Mouse (Mus musculus): ENCODE results near the gene Krt23.

Gene Krt23

GRCm38 (mm10) chr11:99492733-99493573, at the start of gene Krt23:
Krt23 (minus strand) TSS chr11:99493137.
- no peak for DNase-seq (ENCODE audit: low read depth)

- no peak for DNase-seq (ENCODE audit: low read depth)
Measured at GRCm38 (mm10) chr11:99539721-99540120, 46.8 kb upstream of the Krt23 start.

GRCm38 (mm10) chr11:99521288-99521860, 28.4 kb upstream of the Krt23 start, which contains the start of gene Krt39:
Krt39 (minus strand) TSS chr11:99521338.
- no peak for DNase-seq (ENCODE audit: low read depth)

GRCm38 (mm10) chr11:99514098-99514497, 21.2 kb upstream of the Krt23 start:
- no peak for DNase-seq (ENCODE audit: low read depth)

GRCm38 (mm10) chr11:99500095-99500805, 7.3 kb upstream of the Krt23 start:
- DNase-seq (ENCODE audit: low read depth): no peak

- no peak for DNase-seq (ENCODE audit: low read depth)
Measured at GRCm38 (mm10) chr11:99496460-99496859, 3.5 kb upstream of the Krt23 start.

- no peak for DNase-seq (ENCODE audit: low read depth)
Measured at GRCm38 (mm10) chr11:99494741-99495140, 1.8 kb upstream of the Krt23 start.

- no peak for DNase-seq (ENCODE audit: low read depth)
Measured at GRCm38 (mm10) chr11:99493574-99493850, 575 bp upstream of the Krt23 start.

GRCm38 (mm10) chr11:99491040-99491439, 1.9 kb downstream of the Krt23 start:
- no peak for DNase-seq (ENCODE audit: low read depth)

- no peak for DNase-seq (ENCODE audit: low read depth)
Measured at GRCm38 (mm10) chr11:99490624-99491023, 2.3 kb downstream of the Krt23 start.

GRCm38 (mm10) chr11:99489233-99489632, 3.7 kb downstream of the Krt23 start:
- DNase-seq (ENCODE audit: low read depth): no peak

- DNase-seq (ENCODE audit: low read depth): no peak
Measured at GRCm38 (mm10) chr11:99474981-99475380, 18.0 kb downstream of the Krt23 start.

- no peak for DNase-seq (ENCODE audit: low read depth)
Measured at GRCm38 (mm10) chr11:99473433-99473832, 19.5 kb downstream of the Krt23 start.

GRCm38 (mm10) chr11:99472405-99472804, 20.5 kb downstream of the Krt23 start:
- no peak for DNase-seq (ENCODE audit: low read depth)

GRCm38 (mm10) chr11:99471946-99472345, 21.0 kb downstream of the Krt23 start:
- DNase-seq (ENCODE audit: low read depth): no peak

- no peak for DNase-seq (ENCODE audit: low read depth)
Measured at GRCm38 (mm10) chr11:99469228-99469627, 23.7 kb downstream of the Krt23 start.

GRCm38 (mm10) chr11:99468566-99468965, 24.4 kb downstream of the Krt23 start:
- DNase-seq (ENCODE audit: low read depth): no peak

GRCm38 (mm10) chr11:99466316-99466715, 26.6 kb downstream of the Krt23 start:
- no peak for DNase-seq (ENCODE audit: low read depth)

GRCm38 (mm10) chr11:99464836-99465235, 28.1 kb downstream of the Krt23 start:
- peak; percentile 84 for DNase-seq (ENCODE audit: low read depth)

- DNase-seq (ENCODE audit: low read depth): peak; percentile 70
Measured at GRCm38 (mm10) chr11:99463155-99463554, 29.8 kb downstream of the Krt23 start.

GRCm38 (mm10) chr11:99461736-99462135, 31.2 kb downstream of the Krt23 start:
- DNase-seq (ENCODE audit: low read depth): no peak

- DNase-seq (ENCODE audit: low read depth): no peak
Measured at GRCm38 (mm10) chr11:99458887-99459286, 34.0 kb downstream of the Krt23 start.

- no peak for DNase-seq (ENCODE audit: low read depth)
Measured at GRCm38 (mm10) chr11:99454759-99455158, 38.2 kb downstream of the Krt23 start.
